Mouse (Mus musculus) CH12.LX (cell line): Measurements from ENCODE around the gene Eml3. TPM values are rescaled to one million over a fixed set of nuclear protein-coding genes. Genes with fewer than 3 reads are reported as not detected.
A peak's percentile ranks its signal among the peaks of the same experiment; 100 is the strongest.

Experiments used
- DNase-seq: peaks from one replicate; pipeline ENCODE4 v3.0.0-alpha.2; 2013; ENCODE audit errors: extremely low read depth
- H3K27ac ChIP-seq: 2 replicates; pipeline ENCODE4 v1.5.1; 2012; ENCODE audit warnings: low read depth, mild to moderate bottlenecking, control low read depth, moderate library complexity; ENCODE audit not compliant: insufficient read depth
- H3K27me3 ChIP-seq: replicated peaks from 2 replicates; pipeline ENCODE3; 2012; ENCODE audit warnings: inconsistent platforms
- H3K36me3 ChIP-seq, 2 experiments: replicated peaks in 1 of 2; 2 replicates each; pipeline versions ENCODE3 to v1.6.1; 2012; ENCODE audit warnings: inconsistent platforms in 1 of 2, low read length in 1 of 2, mild to moderate bottlenecking in 1 of 2, mixed read lengths in 1 of 2, moderate library complexity in 1 of 2; ENCODE audit not compliant: control insufficient read depth in 1 of 2, insufficient read depth in 1 of 2
- H3K4me1 ChIP-seq, 2 experiments: 2 replicates each; pipeline ENCODE4 v1.6.1; 2012; ENCODE audit warnings: inconsistent platforms in 1 of 2, moderate library complexity in 1 of 2; ENCODE audit not compliant: insufficient read depth in 2 of 2, control insufficient read depth in 1 of 2
- H3K4me2 ChIP-seq: 2 replicates; pipeline ENCODE4 v1.6.1; 2012; ENCODE audit warnings: low read depth, mild to moderate bottlenecking, control low read depth; ENCODE audit not compliant: poor library complexity, insufficient read depth, severe bottlenecking
- H3K4me3 ChIP-seq, 3 experiments: fragments of 150-350 bp in 1 of 3; sonication (generic) in 1 of 3; replicated peaks in 1 of 3; 2 replicates each; pipeline versions ENCODE3 to v1.5.1; 2011 to 2012; ENCODE audit warnings: low read depth in 2 of 3, low read length in 2 of 3, mild to moderate bottlenecking in 2 of 3, moderate library complexity in 2 of 3, control low read depth in 1 of 3, improper control_type of control experiment in 1 of 3, inconsistent platforms in 1 of 3, mixed read lengths in 1 of 3; ENCODE audit not compliant: poor library complexity in 1 of 3
- H3K79me2 ChIP-seq: replicated peaks from 2 replicates; pipeline ENCODE4 v1.6.1; 2012; ENCODE audit warnings: mild to moderate bottlenecking, moderate library complexity; ENCODE audit not compliant: control insufficient read depth, poor library complexity, insufficient read depth, severe bottlenecking; ENCODE audit errors: extremely low read depth
- H3K9ac ChIP-seq: 2 replicates; pipeline ENCODE4 v1.6.1; 2012; ENCODE audit warnings: low read depth, mild to moderate bottlenecking, control low read depth, moderate library complexity; ENCODE audit not compliant: insufficient read depth
- H3K9me3 ChIP-seq: replicated peaks from 2 replicates; pipeline ENCODE3; 2012; ENCODE audit warnings: low read length, inconsistent platforms, mixed read lengths
- BHLHE40 ChIP-seq: IDR thresholded peaks from 2 replicates; pipeline ENCODE4 v1.6.1; 2011; ENCODE audit warnings: mild to moderate bottlenecking, low read depth, low read length, improper control_type of control experiment
- CHD1 ChIP-seq: IDR thresholded peaks from 2 replicates; pipeline ENCODE4 v1.6.1; 2012; ENCODE audit warnings: low read depth, low read length, improper control_type of control experiment, inconsistent platforms
- CHD2 ChIP-seq: IDR thresholded peaks from 2 replicates; pipeline ENCODE4 v1.6.1; 2011; ENCODE audit warnings: low read length, improper control_type of control experiment
- CTCF ChIP-seq, 2 experiments: IDR thresholded peaks in 1 of 2; conservative IDR thresholded peaks in 1 of 2; 2 replicates each; pipeline ENCODE4 v1.5.1; 2011 to 2012; ENCODE audit warnings: low read depth in 2 of 2, low read length in 2 of 2, improper control_type of control experiment in 1 of 2, inconsistent platforms in 1 of 2, mild to moderate bottlenecking in 1 of 2, moderate library complexity in 1 of 2
- E2F4 ChIP-seq: IDR thresholded peaks from 2 replicates; pipeline ENCODE4 v1.6.1; 2011; ENCODE audit warnings: low read depth, low read length, improper control_type of control experiment; ENCODE audit not compliant: insufficient replicate concordance
- ELF1 ChIP-seq: IDR thresholded peaks from 2 replicates; pipeline ENCODE4 v1.6.1; 2014; ENCODE audit warnings: low read depth, mild to moderate bottlenecking, inconsistent platforms, low read length, improper control_type of control experiment
- EP300 ChIP-seq: IDR thresholded peaks from 2 replicates; pipeline ENCODE4 v1.6.1; 2011; ENCODE audit warnings: low read length, improper control_type of control experiment
- GABPA ChIP-seq: IDR thresholded peaks from 2 replicates; pipeline ENCODE4 v1.6.1; 2012; ENCODE audit warnings: low read depth, low read length, improper control_type of control experiment, inconsistent platforms; ENCODE audit not compliant: insufficient replicate concordance
- IRF4 ChIP-seq: IDR thresholded peaks from 2 replicates; pipeline ENCODE4 v1.6.1; 2014; ENCODE audit warnings: low read depth, mild to moderate bottlenecking, inconsistent platforms, low read length, improper control_type of control experiment
- JUN ChIP-seq: IDR thresholded peaks from 2 replicates; pipeline ENCODE4 v1.6.1; 2011; ENCODE audit warnings: low read depth, mild to moderate bottlenecking, low read length, improper control_type of control experiment, moderate library complexity; ENCODE audit not compliant: insufficient read depth
- JUND ChIP-seq: conservative IDR thresholded peaks from 2 replicates; pipeline ENCODE4 v1.6.1; 2011; ENCODE audit warnings: low read depth, low read length, improper control_type of control experiment
- KAT2A ChIP-seq: IDR thresholded peaks from 2 replicates; pipeline ENCODE4 v1.6.1; 2012; ENCODE audit warnings: low read length, improper control_type of control experiment, inconsistent platforms; ENCODE audit not compliant: insufficient replicate concordance
- MAFK ChIP-seq: IDR thresholded peaks from 2 replicates; pipeline ENCODE4 v1.6.1; 2011; ENCODE audit warnings: low read length, improper control_type of control experiment; ENCODE audit not compliant: insufficient replicate concordance
- MAX ChIP-seq: IDR thresholded peaks from 2 replicates; pipeline ENCODE4 v1.6.1; 2011; ENCODE audit warnings: low read length, improper control_type of control experiment
- MAZ ChIP-seq: IDR thresholded peaks from 2 replicates; pipeline ENCODE4 v1.6.1; 2012; ENCODE audit warnings: low read depth, mild to moderate bottlenecking, inconsistent platforms, low read length, improper control_type of control experiment, moderate library complexity
- MEF2A ChIP-seq: IDR thresholded peaks from 2 replicates; pipeline ENCODE4 v1.6.1; 2014; ENCODE audit warnings: low read depth, mild to moderate bottlenecking, inconsistent platforms, low read length, improper control_type of control experiment, borderline replicate concordance
- MYC ChIP-seq: IDR thresholded peaks from 2 replicates; pipeline ENCODE4 v1.6.1; 2011; ENCODE audit warnings: low read depth, mild to moderate bottlenecking, improper control_type of control experiment, low read length
- NELFE ChIP-seq: IDR thresholded peaks from 2 replicates; pipeline ENCODE4 v1.6.1; 2011; ENCODE audit warnings: low read depth, low read length, improper control_type of control experiment
- NRF1 ChIP-seq: IDR thresholded peaks from 2 replicates; pipeline ENCODE4 v1.6.1; 2014; ENCODE audit warnings: low read depth, mild to moderate bottlenecking, inconsistent platforms, low read length, improper control_type of control experiment, moderate library complexity
- PAX5 ChIP-seq: IDR thresholded peaks from 2 replicates; pipeline ENCODE4 v1.6.1; 2012; ENCODE audit warnings: low read length, inconsistent platforms, mixed read lengths
- POLR2AphosphoS2 ChIP-seq: IDR thresholded peaks from 2 replicates; pipeline ENCODE4 v1.6.1; 2011; ENCODE audit warnings: low read depth, low read length, improper control_type of control experiment
- RCOR1 ChIP-seq: conservative IDR thresholded peaks from 2 replicates; pipeline ENCODE4 v1.6.1; 2012; ENCODE audit warnings: low read depth, mild to moderate bottlenecking, inconsistent platforms, low read length, improper control_type of control experiment
- SIN3A ChIP-seq: IDR thresholded peaks from 2 replicates; pipeline ENCODE4 v1.6.1; 2012; ENCODE audit warnings: low read length, improper control_type of control experiment, inconsistent platforms
- SMC3 ChIP-seq: IDR thresholded peaks from 2 replicates; pipeline ENCODE4 v1.6.1; 2011; ENCODE audit warnings: low read depth, low read length, improper control_type of control experiment
- TBP ChIP-seq: conservative IDR thresholded peaks from 2 replicates; pipeline ENCODE4 v1.6.1; 2011; ENCODE audit warnings: low read depth, low read length, improper control_type of control experiment
- TCF12 ChIP-seq: IDR thresholded peaks from 2 replicates; pipeline ENCODE4 v1.6.1; 2014; ENCODE audit warnings: low read depth, mild to moderate bottlenecking, inconsistent platforms, low read length, improper control_type of control experiment
- UBTF ChIP-seq: IDR thresholded peaks from 2 replicates; pipeline ENCODE4 v1.6.1; 2012; ENCODE audit warnings: low read depth, mild to moderate bottlenecking, inconsistent platforms, low read length, improper control_type of control experiment, moderate library complexity
- USF1 ChIP-seq: IDR thresholded peaks from 2 replicates; pipeline ENCODE4 v1.6.1; 2014; ENCODE audit warnings: low read depth, mild to moderate bottlenecking, inconsistent platforms, low read length, improper control_type of control experiment
- USF2 ChIP-seq: conservative IDR thresholded peaks from 2 replicates; pipeline ENCODE4 v1.6.1; 2011; ENCODE audit warnings: low read depth, low read length, improper control_type of control experiment
- ZC3H11A ChIP-seq: IDR thresholded peaks from 2 replicates; pipeline ENCODE4 v1.6.1; 2012; ENCODE audit warnings: low read depth, mild to moderate bottlenecking, inconsistent platforms, low read length, improper control_type of control experiment
- ZKSCAN1 ChIP-seq: IDR thresholded peaks from 2 replicates; pipeline ENCODE4 v1.6.1; 2012; ENCODE audit warnings: low read depth, inconsistent platforms, low read length, improper control_type of control experiment, borderline replicate concordance
- ZMIZ1 ChIP-seq: IDR thresholded peaks from 2 replicates; pipeline ENCODE4 v1.6.1; 2012; ENCODE audit warnings: low read depth, mild to moderate bottlenecking, inconsistent platforms, low read length, improper control_type of control experiment
- dilution Hi-C: fragments of 300-500 bp; cut with MboI; formaldehyde crosslinking; loops from 2 replicates; pipeline ENCODE4 v1.14.3; 2020; ENCODE audit warnings: low sequenced_read_pairs; ENCODE audit not compliant: extremely low pct_unique_long_range_greater_than_20kb, extremely low pct_ligation_motif_present
- in situ Hi-C: fragments of 300-500 bp; cut with MboI; formaldehyde crosslinking; loops from 3 replicates; pipeline ENCODE4 v1.14.3; 2019; ENCODE audit warnings: low sequenced_read_pairs, low pct_ligation_motif_present, low pct_unique_long_range_greater_than_20kb, mixed read lengths
- polyA plus RNA-seq: library from polyadenylated mRNA; unstranded; fragments of >175 nt; gene quantifications from 2 replicates; pipeline ENCODE4 v1.2.1, GENCODE M21; 2012; ENCODE audit warnings: low read depth; ENCODE audit not compliant: insufficient read length
- total RNA-seq, 2 experiments: library from RNA; depleted of rRNA; stranded (reverse); fragments of 300-350 nt in 1 of 2; fragments of >200 nt in 1 of 2; gene quantifications; 2 replicates each; pipeline ENCODE4 v1.2.3; 2012 to 2014

The Eml3 gene
- total and polyA plus RNA-seq, 3 experiments = 18.7 to 37.3 (median 33.3) TPM

GRCm38 (mm10) chr19:8887585-8888463 lies 41.5 kb upstream of the Eml3 start (continued):
- TF ChIP-seq RCOR1 = no peak
- TF ChIP-seq MAZ = 0 out of 2 replicates have a peak, but pooled peaks have one; percentile 3
- TF ChIP-seq POLR2AphosphoS2 = peak; percentile 57; the same call in 1 of the 2 replicates
- TF ChIP-seq MYC = peak; percentile 91
- no peak; the same call in 1 of the 2 replicates for TF ChIP-seq SIN3A
- no peak for TF ChIP-seq E2F4
- TF ChIP-seq UBTF = no peak
- no peak for TF ChIP-seq EP300
- TF ChIP-seq ZKSCAN1 = no peak
- TF ChIP-seq JUND = no peak
- TF ChIP-seq CTCF (conservative IDR thresholded peaks at IDR 0.05 in 1 of 2, IDR thresholded peaks at IDR 0.05 in 1 of 2; ENCODE audit: low read depth in 2 of 2, low read length in 2 of 2) = no peak

GRCm38 (mm10) chr19:8888511-8889385 lies 40.6 kb upstream of the Eml3 start, which contains the start of the genes 1810009A15Rik and Gm49416:
Gene 1810009A15Rik (plus strand): TSS chr19:8888853.
Gene Gm49416 (plus strand): TSS chr19:8888926.
- dilution Hi-C loops (no loop called here), in situ Hi-C loops (no loop called here)
- Histone ChIP-seq H3K4me2 (peak within 1 kb of the TSS; percentile 66), H3K9me3 (no peaks in the 10 kb centered on the region), H3K36me3 (peaks cover 14 to 22% of the 10 kb centered on the region in 2 experiments), H3K27me3 (no peaks in the 10 kb centered on the region), H3K79me2 (peaks cover 35% of the 10 kb centered on the region), H3K4me3 (peak within 1 kb of the TSS; percentile 72 to 81 (median 77)), H3K27ac (peak within 1 kb of the TSS; percentile 50; the same call in 1 of the 2 replicates), H3K9ac (peak within 1 kb of the TSS; percentile 95), H3K4me1 (peaks cover 0 to 30% of the 10 kb centered on the region in 2 experiments; a peak in 2 of 4 replicates)
- peak; percentile 97 for DNase-seq
- TF ChIP-seq MAX (peak; percentile 82), MAFK (no peak), ZC3H11A (no peak), NELFE (peak; percentile 99), SMC3 (no peak), BHLHE40 (peak; percentile 90), MAZ (peak; percentile 14; the same call in 1 of the 2 replicates), PAX5 (no peak), KAT2A (peak; percentile 67; the same call in 1 of the 2 replicates), UBTF (no peak), JUND (no peak), TCF12 (peak; percentile 93), ZMIZ1 (peak; percentile 97), GABPA (no peak), POLR2AphosphoS2 (peak; percentile 96), USF2 (no peak), CHD1 (no peak; the same call in 1 of the 2 replicates), CHD2 (no peak), MEF2A (peak; percentile 63), NRF1 (peak; percentile 42), ZKSCAN1 (no peak), IRF4 (no peak), USF1 (no peak), ELF1 (peak; percentile 91), RCOR1 (no peak; the same call in 1 of the 2 replicates), JUN (no peak), TBP (peak; percentile 98)
